Mouse (Mus musculus) olfactory bulb, adult 2 months (tissue): ENCODE data around the gene Neurog1. TPM values are rescaled to one million over a fixed set of nuclear protein-coding genes. Genes with fewer than 3 reads are reported as not detected.

Source experiments
- H3K27ac ChIP-seq: fragments of 200-500 bp; 2 replicates; pipeline ENCODE4 v1.5.1; 2012; ENCODE audit warnings: low read depth, low read length; ENCODE audit not compliant: insufficient read depth
- H3K4me1 ChIP-seq: fragments of 200-500 bp; 2 replicates; pipeline ENCODE4 v1.6.1; 2012; ENCODE audit warnings: low read length; ENCODE audit not compliant: control insufficient read depth, insufficient read depth
- H3K4me3 ChIP-seq: fragments of 200-500 bp; 2 replicates; pipeline ENCODE4 v1.5.1; 2012; ENCODE audit warnings: mild to moderate bottlenecking, low read depth, low read length, moderate library complexity; ENCODE audit not compliant: insufficient read depth
- CTCF ChIP-seq: fragments of 200-500 bp; IDR thresholded peaks from 2 replicates; pipeline ENCODE4 v1.5.1; 2012; ENCODE audit warnings: low read depth, mild to moderate bottlenecking, low read length, moderate library complexity; ENCODE audit not compliant: insufficient read depth
- POLR2A ChIP-seq: fragments of 200-500 bp; IDR thresholded peaks from 2 replicates; pipeline ENCODE4 v1.6.1; 2012; ENCODE audit warnings: mild to moderate bottlenecking, low read depth, low read length, moderate library complexity; ENCODE audit not compliant: insufficient read depth
- WGBS: fragments of 180-500 bp; shearing (Covaris S2); methylation state at CpG from one replicate; pipeline ENCODE4 v1.1.7; 2018; 5-methylcytosine and 5-hydroxymethylcytosine counted together
- polyA plus RNA-seq: library from polyadenylated mRNA; stranded (reverse); fragments of >200 nt; gene quantifications from 2 replicates; pipeline ENCODE4 v1.2.4, GENCODE M21; 2012; ENCODE audit warnings: low replicate concordance; ENCODE audit not compliant: missing spikeins, insufficient read depth, insufficient read length

The Neurog1 gene
- polyA plus RNA-seq, 1 experiment: not detected

- no peak for TF ChIP-seq POLR2A
- no peak for TF ChIP-seq CTCF
These were observed 25.6 kb downstream of the Neurog1 start for GRCm38 (mm10) chr13:56226175-56226954.

GRCm38 (mm10) chr13:56223625-56224024 lies 28.3 kb downstream of the Neurog1 start:
- TF ChIP-seq POLR2A (no peak), CTCF (no peak)
- peaks cover 25% of the 10 kb centered on the region for H3K4me1 ChIP-seq
- 67% methylated on average over 21 of the region's 21 CpGs for WGBS
- H3K27ac ChIP-seq: no peak overlapping the region
- no peak overlapping the region for H3K4me3 ChIP-seq

More at GRCm38 (mm10) chr13:56226175-56226954, 25.6 kb downstream of the Neurog1 start:
- 46% methylated on average over 10 of the region's 10 CpGs for WGBS
- Histone ChIP-seq H3K4me1 (peaks cover 20% of the 10 kb centered on the region), H3K4me3 (no peak overlapping the region), H3K27ac (no peak overlapping the region)

- no peak overlapping the region for H3K4me3 ChIP-seq
- no peak overlapping the region for H3K27ac ChIP-seq
- WGBS: 55% methylated on average over 4 of the region's 4 CpGs
- TF ChIP-seq CTCF: no peak
- TF ChIP-seq POLR2A: no peak
- peaks cover 25% of the 10 kb centered on the region for H3K4me1 ChIP-seq
These were observed 29.1 kb downstream of the Neurog1 start for GRCm38 (mm10) chr13:56222849-56223246.

- Histone ChIP-seq H3K27ac (no peak overlapping the region), H3K4me3 (0 out of 2 replicates have a peak overlapping the region, but pooled peaks have one; percentile 8), H3K4me1 (peaks cover 25% of the 10 kb centered on the region)
- no peak for TF ChIP-seq POLR2A
- no peak for TF ChIP-seq CTCF
- WGBS: 24% methylated on average over 50 of the region's 50 CpGs
These were observed 29.7 kb downstream of the Neurog1 start for GRCm38 (mm10) chr13:56221995-56222848.

GRCm38 (mm10) chr13:56221129-56221910 lies 30.6 kb downstream of the Neurog1 start:
- Histone ChIP-seq H3K4me1 (peaks cover 21% of the 10 kb centered on the region), H3K27ac (no peak overlapping the region), H3K4me3 (peak overlapping the region; percentile 18)
- WGBS: 3% methylated on average over 46 of the region's 46 CpGs
- TF ChIP-seq CTCF: no peak
- TF ChIP-seq POLR2A: no peak

GRCm38 (mm10) chr13:56219254-56219653 lies 32.7 kb downstream of the Neurog1 start:
- H3K4me3 ChIP-seq: no peak overlapping the region
- no peak overlapping the region for H3K27ac ChIP-seq
- WGBS: 82% methylated on average over 9 of the region's 9 CpGs
- TF ChIP-seq CTCF: no peak
- TF ChIP-seq POLR2A: no peak
- H3K4me1 ChIP-seq: peaks cover 19% of the 10 kb centered on the region

GRCm38 (mm10) chr13:56216090-56216489 lies 35.9 kb downstream of the Neurog1 start:
- 69% methylated on average over 4 of the region's 4 CpGs for WGBS
- Histone ChIP-seq H3K4me3 (no peak overlapping the region), H3K27ac (no peak overlapping the region)

GRCm38 (mm10) chr13:56214633-56215032 lies 37.3 kb downstream of the Neurog1 start:
- 63% methylated on average over 5 of the region's 5 CpGs for WGBS
- H3K27ac ChIP-seq: no peak overlapping the region
- TF ChIP-seq CTCF: no peak
- TF ChIP-seq POLR2A: no peak
- no peak overlapping the region for H3K4me3 ChIP-seq
- peaks cover 2% of the 10 kb centered on the region; the same call in 1 of the 2 replicates for H3K4me1 ChIP-seq

More at GRCm38 (mm10) chr13:56216090-56216489, 35.9 kb downstream of the Neurog1 start:
- TF ChIP-seq CTCF (no peak), POLR2A (no peak)
- H3K4me1 ChIP-seq: peaks cover 5% of the 10 kb centered on the region; the same call in 1 of the 2 replicates
